Mouse (Mus musculus) telencephalon, adult 2 months (tissue): ENCODE data around the gene Sema3b.

Experiments
- DNase-seq: peaks from one replicate; pipeline ENCODE4 v3.0.0-alpha.2; 2011; ENCODE audit warnings: low read depth, low spot score

Sema3b gene

DNA sequence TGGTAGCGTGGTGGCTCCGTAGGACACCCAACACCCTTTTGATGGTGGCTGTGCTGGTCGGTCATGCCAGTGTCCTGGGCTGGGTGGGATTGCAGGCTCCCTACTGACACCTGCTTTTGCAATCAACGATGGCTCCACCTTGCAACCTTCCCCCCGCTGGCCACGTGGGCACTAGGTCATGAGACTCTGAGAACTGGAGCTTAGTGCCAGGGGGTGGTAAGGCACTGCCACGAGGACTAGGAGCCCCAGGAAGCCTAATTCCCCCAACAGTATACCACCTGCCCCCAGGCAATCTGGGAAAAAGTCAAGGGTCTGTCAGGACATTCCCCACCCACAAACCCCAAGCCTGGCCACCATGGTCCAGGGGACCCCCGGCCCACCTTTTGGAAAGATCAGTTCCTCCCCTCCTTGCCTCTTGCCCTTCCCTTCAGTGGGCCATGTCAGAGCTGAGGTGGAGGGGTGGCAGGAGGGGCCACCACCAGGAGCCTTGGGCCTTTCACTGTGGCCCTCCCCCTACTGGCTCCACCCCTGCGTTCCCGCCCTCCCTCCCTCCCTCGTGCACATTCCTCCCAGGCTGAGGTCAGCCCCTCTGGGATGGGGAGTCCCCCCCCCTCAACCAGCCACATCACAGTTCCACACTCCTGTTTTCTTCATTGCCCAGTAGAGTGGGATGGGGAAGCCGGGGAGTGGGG lies at the start of gene Sema3b:
Sema3b (minus strand) TSS at position 489 of the 692 bp plus-strand sequence.
- no peak for DNase-seq

DNA sequence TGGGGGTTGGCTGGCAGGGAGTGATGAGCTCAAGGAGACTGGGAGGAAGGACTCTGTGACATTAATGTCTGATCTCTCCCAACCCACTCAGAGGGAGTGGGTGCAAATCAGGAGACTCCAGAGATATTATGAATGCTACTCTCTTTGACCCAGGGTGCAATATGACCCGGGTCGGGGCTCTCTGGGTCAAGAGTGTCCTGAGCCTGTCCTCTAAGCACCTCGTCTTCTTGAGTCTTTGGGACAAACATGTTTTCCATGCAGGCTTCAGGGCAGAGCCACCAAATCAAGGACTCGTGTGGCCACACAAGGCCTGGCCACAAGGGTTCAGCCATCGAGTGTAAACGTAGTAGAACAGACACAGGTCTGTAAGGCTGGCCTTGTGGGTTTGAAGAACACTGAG lies 49.1 kb upstream of the Sema3b start:
- DNase-seq, result no peak

DNA sequence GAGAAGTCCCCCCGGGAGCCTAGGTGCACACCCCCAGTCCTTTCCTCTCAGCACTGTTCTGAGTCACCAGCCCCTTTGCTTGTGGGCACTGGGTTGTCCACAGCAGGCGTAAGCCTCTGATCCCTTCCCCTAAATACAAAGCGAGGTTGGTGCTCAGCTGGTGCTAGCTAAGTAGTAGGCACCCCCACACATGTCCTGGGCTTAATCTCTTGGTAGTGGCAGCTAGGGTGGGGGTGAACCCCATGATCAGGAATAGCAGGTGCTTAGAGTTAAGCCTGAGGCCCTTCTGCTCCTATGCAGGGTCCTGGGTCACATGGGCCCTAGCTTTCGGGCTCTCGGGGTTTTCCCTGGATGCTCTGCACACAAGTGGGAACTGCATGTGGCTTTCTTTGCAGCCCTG lies 48.1 kb upstream of the Sema3b start:
- DNase-seq, result no peak

DNA sequence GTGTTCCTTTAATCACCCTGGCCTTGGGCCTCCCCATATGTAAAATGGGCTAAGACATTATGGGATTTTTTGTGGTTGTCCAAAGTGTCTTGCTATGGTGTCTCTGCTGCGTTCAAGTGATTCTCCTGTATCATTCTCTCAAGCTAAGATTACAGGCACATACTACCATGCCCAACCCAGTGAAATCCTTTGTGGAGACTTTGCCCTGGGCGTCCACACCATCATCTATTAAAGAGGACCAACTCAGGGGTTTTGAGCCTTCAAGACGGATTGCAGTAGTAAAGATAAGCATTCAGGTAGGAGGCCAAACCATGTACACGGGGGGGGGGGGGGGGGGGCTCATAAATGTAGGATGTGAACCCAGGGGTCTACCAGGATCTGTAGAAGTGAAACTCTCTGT lies 45.6 kb upstream of the Sema3b start:
- no peak for DNase-seq

DNA sequence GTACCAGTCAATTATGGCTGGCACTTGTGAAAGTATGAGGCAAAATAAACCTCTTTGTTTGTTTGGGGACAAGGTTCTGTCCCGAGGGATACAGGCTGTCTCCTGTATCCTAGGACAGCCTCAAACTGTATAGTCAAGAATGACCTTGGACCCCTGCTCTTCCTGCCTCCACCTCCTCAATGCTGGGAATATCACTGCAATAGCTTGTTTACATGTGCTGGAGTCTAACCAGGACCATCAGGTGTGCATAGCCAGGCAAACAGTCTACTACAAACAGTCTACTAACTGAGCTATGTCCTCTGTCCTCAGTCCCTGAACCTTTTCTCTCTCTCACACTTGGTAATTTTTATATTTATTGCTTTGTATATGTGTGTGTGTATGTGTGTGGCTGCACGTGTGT lies 44.4 kb upstream of the Sema3b start:
- no peak for DNase-seq

DNA sequence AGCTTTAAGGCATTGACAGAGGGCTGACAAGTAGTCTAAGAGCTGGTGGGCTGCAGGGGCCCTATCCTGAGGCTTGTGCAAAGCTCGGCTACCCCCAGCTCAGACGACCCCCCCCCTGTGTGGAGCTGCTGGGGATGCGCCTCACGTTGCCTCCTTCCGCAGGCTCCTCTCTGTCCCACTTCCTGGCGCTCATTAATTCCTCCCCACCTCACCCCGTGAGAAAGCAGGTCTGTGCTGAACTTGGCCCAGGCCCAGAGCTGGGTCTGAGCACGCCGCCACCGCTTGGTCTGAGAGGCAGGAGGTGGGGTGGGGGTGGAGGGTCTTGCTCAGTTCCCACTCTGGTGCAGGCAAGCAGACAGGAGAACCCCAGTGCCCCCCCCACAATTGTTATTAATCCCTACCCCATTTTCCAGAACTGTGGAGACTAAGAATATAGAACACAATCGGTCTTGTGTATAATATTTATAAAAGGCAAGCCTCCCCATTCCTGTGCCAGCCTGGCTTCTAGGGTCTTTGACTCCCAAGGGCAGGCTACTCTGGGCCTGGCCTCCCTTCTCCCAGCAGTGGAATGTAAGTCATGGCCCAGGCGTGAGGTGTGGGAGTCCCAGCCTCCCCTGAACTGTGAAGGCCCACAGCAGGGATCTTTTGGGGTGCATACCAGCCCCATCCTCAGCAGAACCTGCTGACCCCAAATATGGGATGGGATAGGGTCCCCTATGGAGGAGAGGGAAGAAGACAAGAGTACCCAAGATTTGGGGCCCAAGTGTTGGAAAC lies 41.9 kb upstream of the Sema3b start:
- DNase-seq, result no peak

DNA sequence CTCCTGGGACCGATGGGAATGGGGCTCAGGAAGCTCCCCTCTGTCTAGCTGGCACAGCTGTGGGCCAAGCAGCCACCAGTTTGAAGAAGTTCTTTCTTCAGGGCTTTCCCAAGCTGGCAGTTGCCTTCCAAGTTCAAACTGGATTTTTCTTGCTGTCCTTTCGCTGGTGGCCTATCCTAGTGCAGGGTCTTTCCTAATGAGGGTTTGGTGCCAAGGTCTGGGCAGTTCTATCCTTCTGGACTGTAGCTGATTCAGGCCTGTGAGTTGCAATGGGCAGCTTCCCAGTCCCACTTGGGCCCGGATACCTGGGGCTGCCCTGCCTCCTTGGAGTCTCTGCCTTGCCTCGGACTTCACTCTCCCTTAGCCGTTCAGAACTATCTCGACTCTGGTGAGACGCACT lies 41.2 kb upstream of the Sema3b start:
- DNase-seq, result no peak

DNA sequence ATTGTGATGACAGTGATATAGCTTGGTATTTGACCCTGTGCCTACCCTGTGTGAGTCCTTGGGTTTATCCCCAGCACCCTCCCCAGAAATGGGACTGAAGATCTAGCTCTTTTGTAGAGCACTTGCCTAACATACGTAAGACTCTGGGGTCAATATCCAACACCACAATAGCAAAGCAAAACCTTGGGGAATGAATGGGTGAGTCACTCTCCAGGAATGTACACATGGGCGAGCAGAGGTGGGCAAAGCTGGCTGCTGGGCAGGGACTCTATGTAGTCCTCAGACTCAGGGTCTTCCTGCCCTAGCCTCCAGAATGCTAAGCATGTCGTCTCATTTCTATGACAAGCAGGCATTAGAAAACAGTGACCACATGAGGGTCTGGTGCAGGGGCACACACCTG lies 39.7 kb upstream of the Sema3b start:
- DNase-seq, result no peak

DNA sequence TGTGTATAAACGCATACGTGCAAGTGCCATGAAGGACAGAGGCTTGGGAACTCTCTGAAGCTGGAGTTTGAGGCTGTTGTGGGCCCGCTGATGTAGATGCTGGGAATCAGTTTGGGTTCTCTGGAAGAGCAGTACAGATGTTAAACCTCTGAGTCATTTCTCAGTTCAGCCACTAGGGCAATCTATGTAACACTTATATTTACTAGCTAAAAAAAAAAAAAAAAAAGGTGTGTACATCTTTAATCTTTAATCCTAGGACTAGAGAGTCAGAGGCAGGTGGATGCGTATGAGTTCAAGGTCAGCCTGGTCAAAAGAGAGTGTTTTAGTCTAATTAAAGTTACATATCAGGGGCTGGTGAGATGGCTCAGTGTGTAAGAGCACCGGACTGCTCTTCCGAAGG lies 37.9 kb upstream of the Sema3b start:
- DNase-seq, result no peak

DNA sequence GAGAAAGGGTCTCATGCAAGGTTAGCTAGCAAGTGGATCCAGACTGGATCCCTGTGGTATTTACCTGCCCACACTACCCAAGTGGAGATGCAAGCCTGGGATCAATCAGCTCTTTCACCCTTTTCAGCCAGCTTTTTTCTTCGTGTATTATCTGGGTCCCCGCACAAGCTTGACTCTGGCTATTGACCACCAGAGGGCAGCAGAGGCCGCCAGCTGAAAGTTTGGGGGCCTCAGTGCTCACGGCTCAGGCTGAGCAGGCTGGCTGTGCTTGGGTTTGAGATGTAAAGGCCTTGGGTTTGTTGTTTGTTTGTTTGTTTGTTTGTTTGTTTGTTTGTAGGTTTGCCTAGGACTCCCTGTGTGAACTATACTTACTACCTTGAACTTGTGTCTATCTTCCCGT lies 36.5 kb upstream of the Sema3b start:
- DNase-seq, result no peak

DNA sequence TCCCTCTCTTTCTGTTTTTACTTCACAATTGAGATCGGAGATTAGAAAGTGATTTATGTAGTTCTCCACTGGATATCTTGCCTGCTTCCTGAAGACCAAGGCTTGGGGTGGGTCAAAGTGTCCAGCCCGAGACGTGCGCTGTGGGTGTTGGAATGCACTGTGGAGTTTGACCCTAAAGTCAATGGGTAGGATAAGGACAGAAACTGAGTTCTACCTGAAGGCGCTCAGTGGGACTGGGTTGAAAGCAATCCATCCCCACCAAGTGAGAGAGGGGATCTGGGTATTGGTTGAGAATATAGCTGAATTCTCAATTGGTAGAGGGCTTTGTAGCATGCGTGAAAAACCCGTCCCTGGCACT lies 36.1 kb upstream of the Sema3b start:
- DNase-seq, result no peak

DNA sequence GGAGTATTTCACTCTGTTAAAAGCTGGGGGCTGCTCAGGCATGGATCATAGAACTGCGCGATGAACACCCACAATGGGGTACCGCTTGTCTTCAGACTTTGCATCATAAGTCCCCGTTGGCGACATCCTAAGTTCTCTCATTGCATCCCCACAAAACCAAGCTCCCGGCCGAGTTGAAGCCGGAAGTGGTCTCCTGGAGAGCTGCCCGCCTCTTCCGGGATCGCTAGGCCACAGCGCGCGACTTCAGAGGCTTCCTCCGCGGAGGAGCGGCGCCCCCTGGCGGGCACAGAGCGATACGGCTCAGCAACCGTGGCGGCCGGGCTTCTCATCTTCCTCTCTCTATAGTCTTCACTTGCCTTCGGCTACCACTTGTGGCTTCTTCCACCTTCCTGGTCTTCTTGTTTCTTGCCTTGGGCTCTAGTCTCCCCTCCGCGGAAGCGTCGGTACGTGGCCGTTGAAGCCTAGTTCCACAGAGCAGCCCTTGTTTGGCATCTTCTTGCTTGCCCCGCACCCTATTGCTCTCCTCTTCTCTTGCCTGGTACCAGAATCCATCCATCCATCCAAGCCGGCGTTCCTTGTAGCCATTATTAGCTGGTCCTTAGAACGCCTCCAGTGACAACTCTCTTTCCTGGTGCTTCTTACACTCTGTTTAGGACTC lies 35.6 kb upstream of the Sema3b start:
- DNase-seq, result peak; percentile 78

DNA sequence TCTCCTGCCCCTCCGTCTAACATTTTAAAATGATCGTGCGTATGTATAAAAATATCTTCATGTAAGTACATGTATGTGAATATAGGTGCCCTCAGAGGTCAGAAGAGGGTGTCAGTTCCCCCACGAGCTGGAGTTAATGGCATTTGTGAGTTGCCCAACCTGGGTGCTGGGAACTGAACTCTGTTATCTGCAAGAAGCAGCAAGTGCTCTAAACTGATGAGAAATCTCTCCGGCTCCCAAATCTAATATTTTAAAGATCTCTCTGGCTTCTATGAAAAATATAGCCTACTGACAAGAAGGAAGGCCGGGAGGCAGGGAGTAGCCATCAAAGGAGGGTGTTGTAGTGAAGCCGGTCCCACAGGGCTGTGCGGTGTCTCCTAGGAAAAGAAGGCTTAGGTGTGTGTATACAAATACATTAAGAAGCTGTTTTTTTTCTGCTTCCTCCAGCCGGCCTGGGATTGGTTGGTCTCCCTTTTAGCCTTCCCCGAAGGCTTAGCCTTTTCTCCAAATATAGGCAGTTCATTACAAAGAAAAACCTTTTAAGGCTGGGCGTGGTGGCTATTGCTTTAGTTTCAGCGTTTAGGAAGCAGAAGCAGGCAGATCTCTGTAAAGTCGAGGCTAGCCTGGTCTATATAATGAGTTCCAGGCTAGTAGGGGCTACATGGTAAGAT lies 34.6 kb upstream of the Sema3b start:
- no peak for DNase-seq

DNA sequence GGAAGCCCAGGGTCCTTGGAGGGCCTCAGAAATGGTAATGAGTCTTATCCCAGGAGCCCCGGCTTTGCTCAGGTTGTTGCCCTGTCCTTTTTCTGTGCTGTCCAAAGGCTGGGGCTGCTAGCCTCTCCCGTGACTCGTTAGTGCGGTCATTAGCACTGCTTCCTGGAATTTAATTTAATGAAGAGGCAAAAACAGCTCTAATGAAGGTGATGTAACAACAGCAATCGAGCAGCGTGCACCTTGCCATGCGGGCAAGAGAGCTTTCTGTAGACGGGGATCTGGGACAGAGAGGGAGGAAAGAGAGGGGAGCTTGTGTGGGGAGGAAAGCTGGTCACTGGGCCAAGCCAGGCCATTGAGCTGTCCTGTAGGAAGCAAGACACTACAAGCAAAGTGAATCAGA lies 32.6 kb upstream of the Sema3b start:
- DNase-seq, result no peak

DNA sequence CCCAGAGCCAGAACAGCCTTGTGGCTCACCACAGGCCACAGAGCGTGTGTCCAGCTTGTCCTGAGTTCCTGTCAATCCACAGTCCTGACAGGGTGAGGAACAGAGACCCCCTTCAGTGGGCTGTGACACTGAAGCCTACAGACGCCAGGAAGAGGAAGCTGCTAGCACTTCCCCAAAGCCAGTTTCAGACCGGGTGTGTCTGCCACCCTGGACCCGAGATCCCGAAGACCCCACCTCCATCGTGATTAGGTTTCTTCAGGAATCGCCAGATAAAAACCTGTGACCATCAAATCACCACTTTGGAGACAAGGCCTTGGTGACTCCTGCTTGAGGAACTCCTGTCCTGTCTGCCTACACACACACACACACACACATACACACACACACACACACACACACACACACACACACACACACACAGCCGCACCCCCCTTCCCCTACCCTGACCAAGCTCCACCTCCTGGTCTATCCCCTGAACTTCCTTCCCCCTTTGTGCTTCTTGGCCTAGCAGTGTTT lies 31.3 kb upstream of the Sema3b start:
- no peak for DNase-seq

DNA sequence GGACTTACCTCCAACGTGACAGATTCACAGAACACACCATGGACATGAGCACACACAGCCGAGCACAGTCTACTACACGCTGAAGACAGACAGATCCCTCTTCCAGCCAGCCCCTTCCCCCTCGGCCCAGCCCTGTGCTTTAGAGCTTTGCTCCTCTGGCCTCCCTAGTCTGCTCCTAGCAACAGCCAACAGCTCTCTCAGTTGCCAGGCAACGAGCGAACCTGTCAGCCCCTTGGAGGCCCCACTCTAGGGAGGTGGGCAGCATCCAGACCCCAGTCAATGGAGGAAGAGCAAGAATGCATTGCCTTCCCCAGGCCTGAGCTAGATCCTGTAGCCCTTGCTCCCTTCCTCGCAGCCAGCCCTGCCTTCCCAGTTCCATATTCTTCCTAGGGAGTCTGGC lies 28.0 kb upstream of the Sema3b start:
- no peak for DNase-seq

DNA sequence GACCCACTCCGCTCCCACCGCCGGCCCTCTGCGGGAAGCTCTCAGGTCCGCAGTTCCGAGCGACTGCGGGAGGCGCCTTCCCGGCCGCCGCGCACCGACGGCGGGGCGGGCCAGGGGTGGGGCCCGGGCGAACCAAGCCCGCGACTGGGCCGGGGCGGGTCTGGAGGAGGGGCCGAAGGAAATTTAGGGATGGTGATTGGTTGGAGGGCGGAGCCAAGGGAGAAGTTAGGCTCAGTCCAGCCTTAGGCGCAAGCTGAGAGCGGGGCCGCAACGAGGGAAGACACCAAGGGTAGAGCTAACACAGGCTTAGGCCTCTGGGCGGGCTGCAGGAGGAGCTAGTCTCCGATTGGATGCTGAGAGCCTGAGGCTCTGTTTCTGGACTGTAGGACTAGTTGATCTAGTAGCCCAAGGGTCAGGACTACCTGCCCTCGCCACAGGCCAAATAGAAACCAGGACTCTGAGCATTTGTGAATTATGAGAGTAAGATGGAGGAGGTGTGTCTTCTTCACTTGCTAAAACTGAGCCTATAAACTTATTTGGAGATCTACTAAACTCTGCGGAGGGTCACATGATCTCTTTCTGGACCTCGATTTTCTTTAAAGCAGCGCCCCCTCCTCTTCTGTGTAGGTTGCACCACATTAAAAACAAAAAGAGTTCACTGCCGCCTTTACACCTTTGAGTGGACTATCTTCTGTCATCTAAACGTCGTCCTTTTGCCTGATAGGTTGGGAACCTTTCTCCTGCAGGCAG lies 26.4 kb upstream of the Sema3b start, which contains the start of gene Gnai2:
Gnai2 (minus strand) TSS at position 89 of the 750 bp plus-strand sequence.
- DNase-seq, result peak; percentile 93

DNA sequence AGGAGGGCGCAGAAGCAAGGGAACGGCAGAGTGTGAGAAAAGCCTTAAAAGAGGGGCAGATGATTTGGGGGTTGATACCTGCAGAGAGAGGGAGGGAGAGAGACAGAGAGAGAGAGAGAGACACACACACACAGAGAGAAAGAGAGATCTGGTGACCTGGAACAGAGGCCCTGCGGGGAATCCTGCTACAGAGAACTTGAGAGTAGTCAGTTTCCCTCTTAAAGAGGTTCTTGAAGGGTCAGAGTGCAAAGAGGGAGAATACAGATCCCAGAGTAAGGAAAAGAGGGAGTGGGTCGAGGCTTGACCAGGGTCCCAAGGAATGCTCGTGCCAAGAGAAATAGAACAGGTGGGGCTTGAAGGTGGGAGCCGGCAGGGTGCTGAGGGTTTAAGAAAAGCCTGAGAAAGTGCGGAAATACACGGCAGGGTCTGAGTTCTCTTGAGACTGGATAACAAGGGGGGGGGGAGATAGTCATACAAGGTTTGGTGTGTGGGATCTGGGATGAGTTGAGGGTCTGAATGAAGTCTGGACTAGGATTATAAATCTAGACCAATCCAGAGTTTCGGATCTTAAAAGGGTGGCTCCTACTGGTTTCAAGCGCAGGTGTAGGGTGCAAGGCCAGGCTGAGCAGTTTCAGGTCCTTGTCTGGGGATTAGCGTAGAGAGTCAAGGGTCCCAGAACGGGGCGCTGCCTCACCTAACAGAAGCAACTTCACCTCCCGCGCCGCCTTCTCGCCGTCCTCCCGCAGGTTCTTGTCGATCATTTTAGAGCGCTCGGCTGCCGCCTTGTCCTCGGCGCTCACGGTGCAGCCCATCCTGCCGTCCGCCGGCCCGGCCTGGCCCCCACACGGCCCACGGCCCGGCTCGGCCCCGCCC lies 25.6 kb upstream of the Sema3b start:
- DNase-seq, result no peak

DNA sequence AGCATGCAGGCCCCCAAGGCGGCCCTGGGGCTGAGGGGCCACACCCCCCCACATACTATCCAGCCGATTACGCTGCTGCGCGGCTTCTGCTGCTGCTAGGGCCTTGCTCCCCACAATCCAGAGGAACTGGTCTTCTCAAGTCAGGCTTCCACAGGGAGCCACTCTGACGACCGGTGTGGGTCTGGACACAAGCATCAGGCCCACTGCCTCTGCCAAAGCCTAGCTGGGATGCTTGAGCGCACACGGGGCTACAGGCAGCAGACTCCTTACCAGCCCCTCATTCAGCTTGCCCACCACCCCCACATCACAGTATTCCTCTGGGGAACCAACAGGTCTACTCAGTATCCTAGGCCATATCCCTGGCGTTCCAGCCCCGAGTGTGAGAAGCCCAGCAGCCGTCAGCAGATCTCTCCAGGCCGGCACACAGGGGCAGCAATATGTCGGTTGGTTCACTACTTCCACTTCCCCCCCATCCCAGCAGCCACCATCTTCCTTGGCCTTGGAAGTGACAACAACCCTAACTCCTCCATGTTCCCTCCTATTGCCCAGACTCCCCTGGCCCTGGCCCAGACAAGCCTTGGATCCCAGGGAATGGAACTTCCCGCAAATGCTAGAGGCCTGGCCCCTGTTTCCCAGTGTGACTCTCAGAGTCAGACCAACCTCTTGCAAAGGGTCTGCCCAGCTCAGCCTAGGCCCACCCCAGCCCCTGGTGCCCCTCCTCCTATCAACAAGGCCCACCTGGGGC lies 24.8 kb upstream of the Sema3b start:
- DNase-seq, result no peak
